Mouse (Mus musculus) thymus, adult 2 months (tissue): Measurements from ENCODE around the gene Mlph.

Source experiments
- CTCF ChIP-seq: fragments of 200-500 bp; IDR thresholded peaks from 2 replicates; pipeline ENCODE4 v1.5.1; 2012; ENCODE audit warnings: mild to moderate bottlenecking, control low read depth, low read length, moderate library complexity, borderline replicate concordance; ENCODE audit not compliant: control insufficient read depth, poor library complexity, insufficient read depth; ENCODE audit errors: extremely low read depth
- POLR2A ChIP-seq: fragments of 200-500 bp; IDR thresholded peaks from 2 replicates; pipeline ENCODE4 v1.6.1; 2012; ENCODE audit warnings: mild to moderate bottlenecking, low read length, control low read depth, moderate library complexity; ENCODE audit not compliant: control insufficient read depth, poor library complexity, insufficient read depth; ENCODE audit errors: extremely low read depth

- TF ChIP-seq CTCF (no peak), POLR2A (no peak)
Measured at GRCm38 (mm10) chr1:90947252-90947651, 32.4 kb downstream of the Mlph start.
